Mouse (Mus musculus) fat pad, adult 2 months (tissue): ENCODE data around the gene Ddah1.
A peak's percentile ranks its signal among the peaks of the same experiment; 100 is the strongest.

Experiments used
- DNase-seq: peaks from one replicate; pipeline ENCODE4 v3.0.0-alpha.2; 2011; ENCODE audit warnings: low read depth, low spot score; ENCODE audit errors: extremely low read depth

Gene Ddah1

DNA sequence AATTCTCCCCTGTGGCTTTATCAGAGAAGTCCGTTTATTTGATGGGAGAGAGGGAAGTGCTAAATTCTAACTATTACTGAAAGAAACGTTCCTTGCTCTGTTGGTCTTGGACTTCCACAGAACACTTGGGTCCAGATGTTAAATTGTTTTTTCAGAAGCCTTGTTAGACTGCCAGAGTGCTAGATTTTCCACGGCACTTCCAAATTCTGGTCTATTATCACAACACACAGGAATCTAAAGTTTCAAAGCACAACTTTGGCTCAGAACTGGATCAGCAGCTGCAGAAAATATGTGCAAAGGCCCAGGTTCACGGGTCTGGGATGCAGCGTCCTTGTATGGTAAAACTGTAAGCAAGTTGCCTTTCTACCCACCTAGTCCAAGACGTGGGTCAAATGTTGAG, 43.6 kb downstream of the Ddah1 start:
- no peak for DNase-seq

GRCm38 (mm10) chr3:145805848-145806247, 47.4 kb downstream of the Ddah1 start:
- DNase-seq, result no peak

DNA sequence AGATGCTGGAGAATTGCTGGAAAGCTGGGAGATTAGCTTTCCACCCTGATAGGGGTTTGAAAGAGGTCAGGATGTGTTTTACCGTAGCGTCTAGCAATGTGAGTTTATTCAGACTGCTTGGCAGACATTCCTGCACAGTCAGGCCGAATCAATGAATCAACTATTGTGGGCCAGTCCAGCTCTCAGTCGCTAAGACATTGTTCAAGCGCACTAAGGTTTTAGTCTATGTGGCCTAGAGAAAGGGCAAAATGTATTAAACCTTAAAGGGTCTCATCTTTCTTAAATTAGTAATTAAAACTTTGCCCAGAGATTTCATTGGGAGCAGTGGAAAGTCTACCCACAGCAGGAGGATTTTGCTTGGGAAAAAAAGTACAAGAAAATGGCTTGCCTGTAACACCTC, 48.0 kb downstream of the Ddah1 start:
- no peak for DNase-seq

DNA sequence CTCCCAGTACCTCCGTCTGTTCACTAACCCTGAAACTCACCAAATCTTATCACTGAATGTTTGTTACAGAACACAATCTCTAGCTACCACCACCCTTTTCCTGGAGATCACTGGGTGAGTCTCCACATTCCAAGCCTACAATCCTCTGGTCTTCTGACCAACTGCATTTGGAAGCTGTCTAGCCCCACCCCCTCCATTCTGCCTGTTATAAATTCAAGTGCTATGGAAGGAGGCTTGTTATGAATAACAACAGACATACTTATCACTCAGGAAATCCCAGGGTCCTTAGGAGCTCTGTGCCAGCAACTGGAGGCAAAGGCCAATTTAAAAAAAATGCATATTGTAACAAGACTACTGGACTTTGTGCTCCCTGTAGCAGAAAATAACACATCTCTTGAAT, 58.3 kb downstream of the Ddah1 start:
- no peak for DNase-seq

- no peak for DNase-seq
These were observed 58.8 kb downstream of the Ddah1 start for GRCm38 (mm10) chr3:145817276-145817675.

- DNase-seq, result no peak
These were observed 62.0 kb downstream of the Ddah1 start for GRCm38 (mm10) chr3:145820439-145820838.

DNA sequence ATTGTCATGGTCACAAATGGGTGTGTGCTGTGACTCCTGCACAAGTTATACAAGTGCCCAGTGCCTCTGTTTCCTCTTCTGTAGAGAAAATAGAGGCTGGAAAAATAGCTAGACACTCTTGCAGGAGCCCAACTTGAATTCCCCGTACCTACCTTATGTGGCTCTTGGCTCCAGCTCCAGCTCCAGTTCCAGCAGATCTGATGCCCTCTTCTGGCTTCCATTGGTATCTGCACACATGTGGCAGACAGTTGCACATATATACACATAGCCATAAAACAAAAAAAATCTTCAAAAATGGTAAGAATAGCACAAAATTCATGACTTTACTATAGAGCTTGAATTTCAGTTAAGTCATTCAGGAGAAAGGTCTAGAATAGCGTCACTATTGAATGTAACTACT, 62.5 kb downstream of the Ddah1 start:
- no peak for DNase-seq

- no peak for DNase-seq
These were observed 63.7 kb downstream of the Ddah1 start for GRCm38 (mm10) chr3:145822201-145822600.

- DNase-seq, result no peak
These were observed 65.2 kb downstream of the Ddah1 start for GRCm38 (mm10) chr3:145823661-145824060.

GRCm38 (mm10) chr3:145825416-145826055, 67.1 kb downstream of the Ddah1 start:
- no peak for DNase-seq

DNA sequence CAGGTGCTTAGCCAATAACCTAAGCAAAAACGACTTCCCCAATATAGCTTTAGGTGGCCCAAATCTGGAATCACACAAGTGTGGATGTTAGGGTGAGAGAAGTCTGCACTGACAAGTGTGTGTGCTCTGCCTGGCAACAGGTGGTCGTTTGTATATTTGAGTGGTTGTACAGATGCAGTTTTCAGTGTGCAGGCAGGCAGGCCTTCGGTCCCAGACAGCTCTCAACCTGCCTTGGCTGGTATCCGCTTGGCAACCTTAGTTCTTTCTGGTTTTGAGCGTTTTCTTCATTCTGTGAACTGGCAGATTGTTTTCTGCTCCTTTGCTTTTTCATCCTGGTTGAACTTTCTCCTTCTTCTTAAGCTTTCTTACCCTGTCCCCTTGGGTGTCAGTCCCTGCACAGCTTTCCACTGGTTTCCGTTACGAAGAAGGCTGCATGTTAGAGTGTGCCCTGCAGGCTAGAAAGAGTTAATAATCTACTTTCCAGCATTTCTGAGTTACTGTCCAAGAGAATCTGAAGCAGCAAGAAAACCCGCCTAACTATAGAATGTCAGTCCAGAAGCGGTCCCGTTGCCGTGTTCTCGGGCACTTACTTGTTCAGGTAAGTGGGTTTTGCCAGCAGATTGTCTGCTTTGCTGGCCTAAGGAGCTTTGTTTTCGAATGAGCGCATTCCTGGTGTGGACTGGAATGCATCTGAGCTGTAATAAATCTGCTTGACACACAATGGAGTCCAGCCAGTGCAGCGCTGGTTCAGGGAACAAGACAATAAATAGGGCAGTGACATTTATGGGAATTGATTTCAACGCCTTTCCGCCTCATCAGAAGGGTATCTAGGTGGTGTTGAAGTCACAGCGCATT, 68.9 kb downstream of the Ddah1 start:
- peak; percentile 25 for DNase-seq

DNA sequence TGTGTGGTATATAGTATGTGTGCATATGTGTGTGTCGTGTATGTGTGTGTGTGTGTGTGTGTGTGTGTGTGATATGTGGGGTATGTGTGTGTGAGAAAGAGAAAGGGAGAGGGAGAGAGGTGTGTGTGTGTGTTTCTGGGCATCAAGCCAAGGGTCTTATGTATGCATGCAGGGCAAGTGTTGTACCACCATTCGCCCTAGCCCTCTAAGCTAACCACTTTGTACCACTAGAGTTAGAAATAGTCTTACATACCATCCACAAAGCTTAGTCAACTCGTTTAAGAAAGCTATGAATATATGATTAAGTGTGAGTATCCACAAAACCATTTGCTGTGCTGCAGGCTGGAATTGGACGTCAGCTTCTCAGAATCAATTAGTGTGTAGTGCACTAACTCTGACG, 70.4 kb downstream of the Ddah1 start:
- DNase-seq, result no peak

DNA sequence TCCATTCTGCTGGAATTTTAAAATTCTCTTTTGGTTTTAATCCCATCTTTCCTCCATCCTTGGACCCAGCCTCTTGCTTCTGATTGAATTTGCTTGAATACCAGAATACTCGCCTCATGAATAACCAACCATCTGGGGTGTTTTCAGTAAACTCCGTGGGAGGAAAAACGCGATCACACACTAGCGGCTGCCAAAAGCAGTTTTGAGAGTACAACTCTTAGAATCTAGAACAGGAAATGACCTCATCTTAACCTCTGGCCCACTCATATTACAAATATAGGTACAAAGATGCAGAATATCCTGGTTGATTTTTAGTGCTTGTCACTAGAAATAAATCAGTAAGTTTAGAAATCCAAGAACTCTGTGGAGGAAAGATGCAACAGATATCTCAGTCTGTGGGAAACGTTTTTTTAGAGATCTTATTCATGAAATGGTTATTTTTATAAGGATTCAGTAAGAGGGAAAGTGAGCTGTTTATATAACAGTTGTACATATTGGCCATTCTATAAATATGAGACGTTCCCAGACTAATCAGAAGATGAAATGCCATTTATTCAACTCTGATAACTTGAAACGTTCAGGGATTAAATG, 75.6 kb downstream of the Ddah1 start:
- DNase-seq, result no peak

GRCm38 (mm10) chr3:145838281-145838680, 79.8 kb downstream of the Ddah1 start:
- DNase-seq, result no peak

- no peak for DNase-seq
These were observed 83.7 kb downstream of the Ddah1 start for GRCm38 (mm10) chr3:145841961-145842710.

DNA sequence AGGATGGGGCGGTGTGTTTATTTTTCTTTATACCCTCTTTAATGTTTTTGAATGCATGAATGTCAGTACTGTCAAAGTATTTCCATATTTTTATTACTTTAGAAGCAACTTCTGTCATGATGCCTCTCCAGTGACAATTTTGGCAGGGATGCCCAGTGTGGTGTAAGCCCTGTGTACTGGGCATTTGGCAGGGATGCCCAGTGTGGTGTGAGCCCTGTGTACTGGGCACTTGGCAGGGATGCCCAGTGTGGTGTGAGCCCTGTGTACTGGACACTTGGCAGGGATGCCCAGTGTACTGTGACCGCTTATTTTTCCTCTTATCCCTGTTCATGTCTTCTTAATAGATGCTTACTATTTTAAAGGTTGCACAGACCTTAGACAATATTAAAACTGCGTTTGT, 85.4 kb downstream of the Ddah1 start:
- DNase-seq, result no peak

DNA sequence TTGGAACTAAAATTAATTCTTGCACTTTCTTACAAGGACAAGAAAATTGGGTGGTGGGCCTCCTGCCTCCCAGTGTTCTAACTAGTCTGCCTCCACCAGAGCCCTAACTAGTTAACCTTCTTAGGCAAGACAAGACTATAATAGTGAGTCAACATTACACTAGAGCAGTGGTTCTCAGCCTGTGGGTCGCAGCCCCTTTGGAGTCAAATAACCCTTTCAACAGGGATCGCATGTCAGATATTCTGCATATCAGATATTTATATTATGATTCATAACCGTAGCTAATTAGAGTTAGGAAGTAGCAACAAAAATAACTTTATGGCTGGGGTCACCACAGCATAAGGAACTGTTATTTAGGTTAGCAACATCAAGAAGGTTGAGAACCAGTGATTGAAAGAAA, 86.4 kb downstream of the Ddah1 start:
- no peak for DNase-seq

- DNase-seq, result no peak
These were observed 87.8 kb downstream of the Ddah1 start for GRCm38 (mm10) chr3:145846255-145846654.

GRCm38 (mm10) chr3:145852041-145852440, 93.6 kb downstream of the Ddah1 start:
- no peak for DNase-seq

DNA sequence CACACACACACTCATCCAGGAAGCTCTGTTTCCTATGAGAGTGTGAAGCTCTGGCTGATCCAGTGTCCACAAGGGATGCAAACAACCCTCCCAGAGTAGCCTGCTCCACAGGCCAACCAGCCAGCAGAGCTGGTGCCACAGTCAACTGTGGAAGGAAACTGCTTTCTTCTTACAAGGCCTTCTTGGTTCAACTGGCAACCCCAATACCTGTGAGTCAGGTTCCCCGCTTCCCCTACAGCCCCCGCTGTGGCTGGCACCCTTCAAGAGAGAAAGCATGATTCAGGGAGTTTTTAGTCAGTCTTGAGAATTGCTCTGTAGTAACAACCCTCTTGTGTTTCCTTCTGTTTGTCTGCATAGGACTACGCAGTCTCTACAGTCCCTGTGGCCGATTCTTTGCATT, 94.3 kb downstream of the Ddah1 start:
- DNase-seq, result no peak

- no peak for DNase-seq
These were observed 95.2 kb downstream of the Ddah1 start for GRCm38 (mm10) chr3:145853713-145854112.
